Mouse (Mus musculus): ENCODE measurements around the gene Prpf3.

DNA sequence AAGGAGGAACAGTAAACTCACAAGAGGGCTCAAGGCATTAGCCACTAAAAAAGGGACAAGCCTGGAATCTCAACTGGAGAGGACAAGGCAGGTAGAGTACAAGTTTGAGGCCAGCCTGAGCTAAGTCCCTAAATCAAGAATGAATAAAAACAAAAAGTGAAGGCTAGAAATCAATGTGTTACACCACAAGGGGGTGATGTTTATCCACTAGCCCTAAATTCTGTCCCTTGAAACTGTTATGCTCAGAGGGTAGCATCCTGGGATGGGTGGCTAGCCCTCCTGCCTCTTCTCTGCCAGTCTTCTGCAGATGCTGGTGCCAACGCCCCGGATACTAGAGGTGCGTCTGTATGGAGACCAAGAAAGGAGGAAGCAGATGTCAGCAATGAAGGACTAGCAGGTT lies 4.6 kb upstream of the Prpf3 start:
- TF ChIP-seq POLR2A (IDR thresholded peaks at IDR 0.05; ENCODE audit: low read depth, low read length) (no peak), CTCF (IDR thresholded peaks at IDR 0.05; ENCODE audit: borderline replicate concordance, insufficient read depth, low read length) (no peak)

Measured in embryonic fibroblast, embryonic 13.5 days (primary cell).